Mouse (Mus musculus): ENCODE data around the gene Fam131c. TPM values are rescaled to one million over a fixed set of nuclear protein-coding genes. Genes with fewer than 3 reads are reported as not detected.

Gene Fam131c
- total and polyA plus RNA-seq, 3 experiments = not detected

DNA sequence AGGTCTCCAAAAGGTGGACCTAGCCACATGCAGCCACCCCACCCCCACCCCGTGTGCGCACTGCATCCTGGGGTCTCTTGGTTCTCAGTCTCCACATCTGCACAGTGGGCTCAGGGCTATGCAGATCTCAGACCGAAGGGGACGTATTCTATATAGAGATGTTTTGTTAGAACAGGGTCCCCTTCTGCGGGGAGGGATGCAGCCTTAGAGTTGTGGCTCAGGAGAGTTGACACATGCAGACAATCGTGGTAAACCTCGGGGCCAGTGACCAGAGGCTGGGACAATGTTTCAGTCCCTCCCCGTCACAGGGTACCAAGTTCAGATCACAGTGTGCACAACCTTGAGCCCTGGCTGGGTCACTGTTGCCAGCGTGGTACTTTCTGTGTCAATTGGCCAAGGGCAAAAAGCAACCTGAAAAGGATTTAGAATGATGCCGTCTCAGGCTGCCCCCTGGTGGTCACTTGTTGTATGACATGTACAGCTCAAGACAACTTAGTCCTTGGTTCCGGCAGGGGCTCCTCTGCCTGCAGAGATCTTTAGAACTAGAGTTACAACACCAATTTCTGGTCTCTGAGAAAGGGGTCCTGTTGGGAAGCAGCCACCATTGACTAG is 5.0 kb upstream of the Fam131c start:
- H3K9ac ChIP-seq (ENCODE audit: insufficient read depth, low read depth) = no peak overlapping the region
- TF ChIP-seq NELFE (IDR thresholded peaks at IDR 0.05; ENCODE audit: low read depth, low read length) (peak; percentile 58; the same call in 1 of the 2 replicates), ZC3H11A (IDR thresholded peaks at IDR 0.05; ENCODE audit: low read depth, low read length) (peak; percentile 89), GABPA (IDR thresholded peaks at IDR 0.05; ENCODE audit: insufficient replicate concordance, low read depth, low read length) (no peak), BHLHE40 (IDR thresholded peaks at IDR 0.05; ENCODE audit: low read depth, low read length) (0 out of 2 replicates have a peak, but pooled peaks have one; percentile 6), USF2 (conservative IDR thresholded peaks at IDR 0.05; ENCODE audit: low read depth, low read length) (no peak), SMC3 (IDR thresholded peaks at IDR 0.05; ENCODE audit: low read depth, low read length) (peak; percentile 97), MAX (IDR thresholded peaks at IDR 0.05; ENCODE audit: low read length) (peak; percentile 27; the same call in 1 of the 2 replicates), ZMIZ1 (IDR thresholded peaks at IDR 0.05; ENCODE audit: low read depth, low read length) (no peak), ELF1 (IDR thresholded peaks at IDR 0.05; ENCODE audit: low read depth, low read length) (peak; percentile 34; the same call in 1 of the 2 replicates), PAX5 (IDR thresholded peaks at IDR 0.05; ENCODE audit: low read length) (no peak), TCF12 (IDR thresholded peaks at IDR 0.05; ENCODE audit: low read depth, low read length) (no peak), SIN3A (IDR thresholded peaks at IDR 0.05; ENCODE audit: low read length) (no peak), RAD21 (IDR thresholded peaks at IDR 0.05; ENCODE audit: low read depth, low read length) (peak; percentile 94), USF1 (IDR thresholded peaks at IDR 0.05; ENCODE audit: low read depth, low read length) (no peak), TBP (conservative IDR thresholded peaks at IDR 0.05; ENCODE audit: low read depth, low read length) (no peak), UBTF (IDR thresholded peaks at IDR 0.05; ENCODE audit: low read depth, low read length) (no peak), MEF2A (IDR thresholded peaks at IDR 0.05; ENCODE audit: borderline replicate concordance, low read depth, low read length) (peak; percentile 32; the same call in 1 of the 2 replicates), MYC (IDR thresholded peaks at IDR 0.05; ENCODE audit: low read depth, low read length) (peak; percentile 54; the same call in 1 of the 2 replicates), CHD2 (IDR thresholded peaks at IDR 0.05; ENCODE audit: low read length) (no peak), E2F4 (IDR thresholded peaks at IDR 0.05; ENCODE audit: insufficient replicate concordance, low read depth, low read length) (no peak), ETS1 (conservative IDR thresholded peaks at IDR 0.05; ENCODE audit: low read depth, low read length) (no peak), CTCF (conservative IDR thresholded peaks at IDR 0.05 in 1 of 2, IDR thresholded peaks at IDR 0.05 in 1 of 2; ENCODE audit: low read depth in 2 of 2, low read length in 2 of 2) (peak; percentile 84 to 97), ZKSCAN1 (IDR thresholded peaks at IDR 0.05; ENCODE audit: borderline replicate concordance, low read depth, low read length) (no peak), RCOR1 (conservative IDR thresholded peaks at IDR 0.05; ENCODE audit: low read depth, low read length) (no peak), MXI1 (IDR thresholded peaks at IDR 0.05; ENCODE audit: low read depth, low read length) (no peak), KAT2A (IDR thresholded peaks at IDR 0.05; ENCODE audit: insufficient replicate concordance, low read length) (no peak)
- DNase-seq (ENCODE audit: extremely low read depth) = peak; percentile 82

More for the DNA sequence above, 5.0 kb upstream of the Fam131c start:
- Histone ChIP-seq H3K79me2 (replicated peaks; ENCODE audit: control insufficient read depth, extremely low read depth, insufficient read depth, poor library complexity, severe bottlenecking) (no peaks in the 10 kb centered on the region), H3K36me3 (replicated peaks in 1 of 2; ENCODE audit: control insufficient read depth in 1 of 2, insufficient read depth in 1 of 2, low read length in 1 of 2) (no peaks in the 10 kb centered on the region), H3K9me3 (replicated peaks; ENCODE audit: low read length) (peaks cover under 1% of the 10 kb centered on the region), H3K4me1 (ENCODE audit: control insufficient read depth in 1 of 2, insufficient read depth in 2 of 2) (peaks cover 4 to 7% of the 10 kb centered on the region in 2 experiments; a peak in 2 of 4 replicates), H3K27ac (ENCODE audit: insufficient read depth, low read depth) (no peak overlapping the region), H3K27me3 (replicated peaks) (peaks cover 91% of the 10 kb centered on the region), H3K4me3 (replicated peaks in 1 of 3; ENCODE audit: low read depth in 2 of 3, low read length in 2 of 3, poor library complexity in 1 of 3) (no peak overlapping the region), H3K4me2 (ENCODE audit: insufficient read depth, low read depth, poor library complexity, severe bottlenecking) (peak overlapping the region; percentile 18; the same call in 1 of the 2 replicates)
- dilution Hi-C loops (cut with MboI; ENCODE audit: extremely low pct_ligation_motif_present, extremely low pct_unique_long_range_greater_than_20kb, low sequenced_read_pairs) = no loop called here
- in situ Hi-C loops (cut with MboI; ENCODE audit: low pct_ligation_motif_present, low pct_unique_long_range_greater_than_20kb, low sequenced_read_pairs) = loop anchor here (5.0 to 10.0 kb wide), 2 partner anchors 86 to 218 kb away; partner anchors contain the start of gene Fbxo42

Measured in CH12.LX (cell line).